Mouse (Mus musculus) MEL (cell line): ENCODE measurements at regions not wholly inside any gene's neighbourhood (a gene's known extent, or its start where the extent isn't known, plus 50 kb on each side); places are given as distances from the start of the nearest gene placed in this dataset.

Experiments
- DNase-seq: peaks from one replicate; pipeline ENCODE4 v3.0.0; 2011; ENCODE audit warnings: low read depth, low spot score
- H3K27ac ChIP-seq: 2 replicates; pipeline ENCODE4 v1.5.1; 2012; ENCODE audit warnings: low read depth, mild to moderate bottlenecking, control low read depth, low read length, moderate library complexity; ENCODE audit not compliant: control insufficient read depth
- H3K27me3 ChIP-seq, 2 experiments: fragments of 150-350 bp in 1 of 2; sonication (generic) in 1 of 2; 2 replicates each; pipeline ENCODE4 v1.6.1; 2012; ENCODE audit warnings: low read length in 2 of 2, mild to moderate bottlenecking in 2 of 2, improper control_type of control experiment in 1 of 2, moderate library complexity in 1 of 2; ENCODE audit not compliant: insufficient read depth in 2 of 2, control insufficient read depth in 1 of 2
- H3K36me3 ChIP-seq, 2 experiments: 2 replicates each; pipeline ENCODE4 v1.6.1; 2012 to 2014; ENCODE audit warnings: low read length in 2 of 2, improper control_type of control experiment in 1 of 2, inconsistent platforms in 1 of 2, mild to moderate bottlenecking in 1 of 2; ENCODE audit not compliant: insufficient read depth in 2 of 2, control insufficient read depth in 1 of 2
- H3K4me1 ChIP-seq, 2 experiments: fragments of 150-350 bp in 1 of 2; sonication (generic) in 1 of 2; 2 replicates each; pipeline ENCODE4 v1.6.1; 2012; ENCODE audit warnings: low read length in 2 of 2, improper control_type of control experiment in 1 of 2, mild to moderate bottlenecking in 1 of 2; ENCODE audit not compliant: insufficient read depth in 2 of 2, control insufficient read depth in 1 of 2
- H3K4me3 ChIP-seq, 2 experiments: fragments of 150-350 bp in 1 of 2; sonication (generic) in 1 of 2; 2 replicates each; pipeline ENCODE4 v1.5.1; 2012; ENCODE audit warnings: low read depth in 2 of 2, low read length in 2 of 2, mild to moderate bottlenecking in 2 of 2, moderate library complexity in 2 of 2, control low read depth in 1 of 2, improper control_type of control experiment in 1 of 2; ENCODE audit not compliant: control insufficient read depth in 1 of 2, insufficient read depth in 1 of 2
- H3K79me2 ChIP-seq: 2 replicates; pipeline ENCODE4 v1.6.1; 2012; ENCODE audit warnings: mild to moderate bottlenecking, low read length, moderate library complexity; ENCODE audit not compliant: control insufficient read depth, poor library complexity, insufficient read depth
- H3K9ac ChIP-seq: 2 replicates; pipeline ENCODE4 v1.6.1; 2012; ENCODE audit warnings: low read depth, mild to moderate bottlenecking, control low read depth, low read length, moderate library complexity; ENCODE audit not compliant: control insufficient read depth, poor library complexity, severe bottlenecking
- H3K9me3 ChIP-seq: fragments of 150-350 bp; sonication (generic); replicated peaks from 2 replicates; pipeline ENCODE4 v1.6.1; 2012; ENCODE audit warnings: mild to moderate bottlenecking, low read length, improper control_type of control experiment, moderate library complexity; ENCODE audit not compliant: insufficient read depth
- E2F4 ChIP-seq: IDR thresholded peaks from 2 replicates; pipeline ENCODE4 v1.6.1; 2011; ENCODE audit warnings: low read depth, low read length, improper control_type of control experiment, borderline replicate concordance
- ETS1 ChIP-seq: IDR thresholded peaks from 2 replicates; pipeline ENCODE4 v1.6.1; 2012; ENCODE audit warnings: low read depth, mild to moderate bottlenecking, inconsistent platforms, low read length, improper control_type of control experiment, moderate library complexity
- GABPA ChIP-seq: IDR thresholded peaks from 2 replicates; pipeline ENCODE4 v1.6.1; 2012; ENCODE audit warnings: low read depth, mild to moderate bottlenecking, inconsistent platforms, low read length, improper control_type of control experiment, moderate library complexity
- GATA1 ChIP-seq: IDR thresholded peaks from 2 replicates; pipeline ENCODE4 v1.6.1; 2011; ENCODE audit warnings: low read depth, low read length, improper control_type of control experiment
- HCFC1 ChIP-seq: IDR thresholded peaks from 2 replicates; pipeline ENCODE4 v1.6.1; 2012; ENCODE audit warnings: low read depth, mild to moderate bottlenecking, inconsistent platforms, low read length, improper control_type of control experiment, moderate library complexity
- KAT2A ChIP-seq: conservative IDR thresholded peaks from 2 replicates; pipeline ENCODE4 v1.6.1; 2012; ENCODE audit warnings: low read depth, low read length, improper control_type of control experiment, inconsistent platforms
- MAFK ChIP-seq: IDR thresholded peaks from 2 replicates; pipeline ENCODE4 v1.6.1; 2011; ENCODE audit warnings: low read depth, mild to moderate bottlenecking, low read length, improper control_type of control experiment, borderline replicate concordance
- MAX ChIP-seq: IDR thresholded peaks from 2 replicates; pipeline ENCODE4 v1.6.1; 2011; ENCODE audit warnings: low read length, improper control_type of control experiment
- MXI1 ChIP-seq: IDR thresholded peaks from 2 replicates; pipeline ENCODE4 v1.6.1; 2011; ENCODE audit warnings: mild to moderate bottlenecking, low read depth, low read length, improper control_type of control experiment
- MYB ChIP-seq: IDR thresholded peaks from 2 replicates; pipeline ENCODE4 v1.6.1; 2011; ENCODE audit warnings: mild to moderate bottlenecking, low read depth, low read length, improper control_type of control experiment
- POLR2A ChIP-seq, 2 experiments: IDR thresholded peaks; 2 replicates each; pipeline ENCODE4 v1.6.1; 2011 to 2012; ENCODE audit warnings: low read length in 2 of 2, mild to moderate bottlenecking in 2 of 2, control low read depth in 1 of 2, improper control_type of control experiment in 1 of 2, low read depth in 1 of 2, moderate library complexity in 1 of 2; ENCODE audit not compliant: control insufficient read depth in 1 of 2, insufficient read depth in 1 of 2, poor library complexity in 1 of 2
- POLR2AphosphoS5 ChIP-seq: IDR thresholded peaks from 2 replicates; pipeline ENCODE4 v1.6.1; 2012; ENCODE audit warnings: low read depth, borderline replicate concordance, mild to moderate bottlenecking, inconsistent platforms, low read length, moderate library complexity, mixed read lengths
- SMC3 ChIP-seq: IDR thresholded peaks from 2 replicates; pipeline ENCODE4 v1.6.1; 2011; ENCODE audit warnings: low read depth, low read length, improper control_type of control experiment
- TAL1 ChIP-seq: IDR thresholded peaks from 2 replicates; pipeline ENCODE4 v1.6.1; 2012; ENCODE audit warnings: mild to moderate bottlenecking, inconsistent platforms, low read length, moderate library complexity, mixed read lengths
- TBP ChIP-seq: IDR thresholded peaks from 2 replicates; pipeline ENCODE4 v1.8.0; 2011; ENCODE audit warnings: low read depth, low read length, improper control_type of control experiment
- UBTF ChIP-seq: IDR thresholded peaks from 2 replicates; pipeline ENCODE4 v1.6.1; 2012; ENCODE audit warnings: low read depth, mild to moderate bottlenecking, inconsistent platforms, low read length, improper control_type of control experiment, moderate library complexity, borderline replicate concordance; ENCODE audit not compliant: insufficient read depth
- USF2 ChIP-seq, 2 experiments: IDR thresholded peaks; 2 replicates each; pipeline ENCODE4 v1.6.1; 2011 to 2012; ENCODE audit warnings: improper control_type of control experiment in 2 of 2, low read length in 2 of 2, borderline replicate concordance in 1 of 2, inconsistent platforms in 1 of 2, low read depth in 1 of 2, mild to moderate bottlenecking in 1 of 2; ENCODE audit not compliant: insufficient read depth in 1 of 2
- ZC3H11A ChIP-seq: IDR thresholded peaks from 2 replicates; pipeline ENCODE4 v1.6.1; 2012; ENCODE audit warnings: low read depth, mild to moderate bottlenecking, inconsistent platforms, low read length, improper control_type of control experiment
- ZMIZ1 ChIP-seq: IDR thresholded peaks from 2 replicates; pipeline ENCODE4 v1.6.1; 2012; ENCODE audit warnings: low read depth, mild to moderate bottlenecking, inconsistent platforms, low read length, improper control_type of control experiment, moderate library complexity
- ZNF384 ChIP-seq: IDR thresholded peaks from 2 replicates; pipeline ENCODE4 v1.6.1; 2012; ENCODE audit warnings: low read depth, mild to moderate bottlenecking, inconsistent platforms, low read length, improper control_type of control experiment

DNA sequence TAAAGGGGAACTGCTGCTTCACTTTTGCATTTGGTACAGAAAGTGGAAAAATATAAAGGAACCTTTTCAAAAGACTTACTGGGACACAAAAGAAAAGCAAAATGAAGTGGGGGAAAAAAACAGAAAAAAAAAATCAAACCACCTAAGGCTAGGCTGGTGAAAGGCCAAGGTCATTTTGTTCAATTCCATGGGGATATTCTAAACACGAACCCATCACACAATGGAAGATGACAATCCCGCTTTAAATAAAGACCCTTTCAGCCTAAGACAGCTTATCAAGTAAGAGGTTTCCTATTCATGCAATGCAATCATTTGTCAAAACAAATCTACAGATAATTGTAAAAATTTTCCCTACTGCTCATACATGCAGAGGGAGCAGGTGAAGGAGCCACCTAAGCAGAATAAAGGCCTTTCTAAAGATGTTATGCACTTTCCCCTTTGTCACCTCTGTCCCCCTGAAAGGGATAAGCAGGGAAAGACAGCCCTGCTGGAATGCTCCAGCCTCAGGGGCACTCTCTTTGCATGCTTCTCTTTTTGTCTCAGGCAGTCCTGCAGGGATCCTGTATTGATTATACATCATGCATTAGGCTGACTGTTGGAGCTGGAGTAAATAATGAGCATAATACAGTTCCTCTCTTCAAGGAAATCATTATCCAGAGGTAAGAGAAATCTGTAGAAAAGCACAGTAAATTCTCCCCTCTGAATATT, 367.8 kb downstream of the 1190002N15Rik start:
- TF ChIP-seq ZNF384 (no peak), TAL1 (no peak), POLR2A (IDR thresholded peaks at IDR 0.05; ENCODE audit: control insufficient read depth in 1 of 2, insufficient read depth in 1 of 2, low read depth in 1 of 2, low read length in 2 of 2, poor library complexity in 1 of 2) (no peak), E2F4 (no peak), KAT2A (no peak), ZC3H11A (no peak), ZMIZ1 (no peak), MXI1 (no peak), TBP (no peak), USF2 (IDR thresholded peaks at IDR 0.05; ENCODE audit: borderline replicate concordance in 1 of 2, insufficient read depth in 1 of 2, low read depth in 1 of 2, low read length in 2 of 2) (no peak), ETS1 (no peak), GABPA (no peak), UBTF (no peak), MAX (no peak)
- Histone ChIP-seq H3K4me1 (no peaks in the 10 kb centered on the region), H3K9me3 (no peaks in the 10 kb centered on the region), H3K4me3 (no peak overlapping the region), H3K27me3 (no peaks in the 10 kb centered on the region), H3K79me2 (no peaks in the 10 kb centered on the region), H3K27ac (no peak overlapping the region), H3K9ac (no peak overlapping the region), H3K36me3 (no peaks in the 10 kb centered on the region)
- DNase-seq, result no peak

DNA sequence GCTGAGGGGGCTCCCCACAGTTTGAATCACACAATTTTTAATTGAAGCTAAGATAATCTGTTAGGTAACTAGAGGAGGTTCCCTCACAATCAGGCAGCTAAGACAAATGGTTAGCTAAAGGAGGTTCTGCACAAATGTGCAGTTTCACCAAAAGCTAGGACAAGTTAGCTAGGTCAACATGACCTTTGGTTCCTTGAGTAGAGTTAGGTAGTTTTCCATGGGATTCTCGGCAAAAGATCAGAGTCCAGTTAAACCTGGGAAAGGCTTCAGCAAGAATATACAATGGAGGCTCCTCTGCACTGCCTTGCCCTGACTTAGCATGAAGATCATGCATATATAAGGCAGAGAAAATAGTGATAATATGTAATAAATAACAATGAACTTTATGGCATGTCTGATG, 374.2 kb downstream of the 1190002N15Rik start:
- Histone ChIP-seq H3K27ac (no peak overlapping the region), H3K4me1 (no peaks in the 10 kb centered on the region), H3K4me3 (no peak overlapping the region), H3K79me2 (no peaks in the 10 kb centered on the region), H3K36me3 (no peaks in the 10 kb centered on the region), H3K9ac (no peak overlapping the region), H3K9me3 (no peaks in the 10 kb centered on the region), H3K27me3 (no peaks in the 10 kb centered on the region)
- DNase-seq, result no peak
- no peak for TF ChIP-seq MXI1
- TF ChIP-seq UBTF, result no peak
- TF ChIP-seq SMC3, result no peak
- TF ChIP-seq HCFC1, result no peak
- no peak for TF ChIP-seq MAFK
- no peak for TF ChIP-seq MYB
- no peak for TF ChIP-seq GATA1
- no peak for TF ChIP-seq E2F4
- no peak for TF ChIP-seq GABPA
- TF ChIP-seq TBP, result no peak
- no peak for TF ChIP-seq POLR2AphosphoS5
- TF ChIP-seq USF2 (IDR thresholded peaks at IDR 0.05; ENCODE audit: borderline replicate concordance in 1 of 2, insufficient read depth in 1 of 2, low read depth in 1 of 2, low read length in 2 of 2), result no peak
